Mouse (Mus musculus): ENCODE measurements around the gene Prrx1. TPM values are rescaled to one million over a fixed set of nuclear protein-coding genes. Genes with fewer than 3 reads are reported as not detected.

The Prrx1 gene
- total RNA-seq, 2 experiments from 2014 or later: 5.6 to 10.8 TPM

DNA sequence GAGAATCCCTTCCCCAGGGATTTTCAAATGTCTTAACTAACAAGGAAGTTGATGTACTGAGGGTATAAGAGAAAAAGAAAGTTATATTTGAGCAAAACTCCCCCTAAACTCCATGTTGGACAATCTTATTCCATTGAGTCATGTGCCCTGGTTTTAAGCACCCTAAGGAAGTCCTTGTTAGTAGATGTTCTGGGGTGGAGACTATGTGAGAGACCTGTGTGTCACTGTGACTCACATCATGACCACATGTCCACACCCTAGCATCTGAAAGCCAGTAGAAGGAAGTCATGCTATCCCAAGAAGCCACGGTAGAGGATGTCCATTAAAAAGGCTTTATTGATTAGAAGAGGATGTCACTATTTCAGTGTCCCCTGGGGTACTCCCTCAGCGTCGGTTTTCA, 40.4 kb downstream of the Prrx1 start:
- no peak for DNase-seq (ENCODE audit: low spot score in 2 of 2)

- no peak for DNase-seq (ENCODE audit: low spot score in 2 of 2)
Observed at GRCm38 (mm10) chr1:163266853-163267538, 46.5 kb downstream of the Prrx1 start.

- no peak for DNase-seq (ENCODE audit: low spot score in 2 of 2)
Observed at GRCm38 (mm10) chr1:163257298-163257697, 56.2 kb downstream of the Prrx1 start.

DNA sequence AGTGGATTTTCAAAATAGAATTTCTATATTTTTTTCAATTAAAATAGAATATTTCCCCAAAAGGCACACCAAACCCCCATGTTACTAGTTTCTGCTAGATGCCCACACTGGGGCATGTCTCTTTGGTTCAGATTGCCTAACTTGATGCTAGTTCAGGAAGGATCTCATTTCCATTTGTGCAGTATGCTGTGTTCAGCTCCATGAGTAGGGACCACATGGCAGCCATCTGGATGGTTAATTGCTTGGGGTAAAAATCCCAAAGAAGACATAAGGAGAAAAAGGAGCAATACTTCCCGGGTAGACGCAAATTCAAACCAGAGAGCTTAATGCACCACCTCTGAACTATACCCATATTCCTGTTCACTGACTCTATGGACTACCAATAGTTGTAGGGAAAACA, 57.6 kb downstream of the Prrx1 start:
- no peak for DNase-seq (ENCODE audit: low spot score in 2 of 2)

GRCm38 (mm10) chr1:163252796-163253195, 60.7 kb downstream of the Prrx1 start:
- DNase-seq (ENCODE audit: low spot score in 2 of 2): no peak

GRCm38 (mm10) chr1:163252331-163252730, 61.2 kb downstream of the Prrx1 start:
- no peak for DNase-seq (ENCODE audit: low spot score in 2 of 2)

DNA sequence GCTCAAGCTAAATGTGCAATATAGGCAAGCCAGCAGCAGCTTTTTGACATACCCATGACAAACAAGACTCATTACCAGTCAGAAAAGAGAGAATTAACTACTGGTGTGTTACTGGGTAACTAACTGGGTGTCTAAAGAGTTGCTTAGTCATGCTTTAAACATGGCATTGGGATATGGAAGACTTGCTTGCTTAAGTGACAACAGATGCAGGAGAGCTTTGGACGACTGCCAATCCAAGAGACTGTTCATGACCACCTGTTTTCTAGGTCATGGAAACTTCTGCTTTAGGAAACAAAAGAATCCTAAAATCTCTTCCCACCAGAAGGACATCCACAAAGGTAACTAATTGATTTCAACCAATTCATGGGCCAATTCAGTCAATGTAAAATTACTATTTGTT, 61.7 kb downstream of the Prrx1 start:
- no peak for DNase-seq (ENCODE audit: low spot score in 2 of 2)

GRCm38 (mm10) chr1:163238950-163239349, 74.6 kb downstream of the Prrx1 start:
- DNase-seq (ENCODE audit: low spot score in 2 of 2): no peak

DNA sequence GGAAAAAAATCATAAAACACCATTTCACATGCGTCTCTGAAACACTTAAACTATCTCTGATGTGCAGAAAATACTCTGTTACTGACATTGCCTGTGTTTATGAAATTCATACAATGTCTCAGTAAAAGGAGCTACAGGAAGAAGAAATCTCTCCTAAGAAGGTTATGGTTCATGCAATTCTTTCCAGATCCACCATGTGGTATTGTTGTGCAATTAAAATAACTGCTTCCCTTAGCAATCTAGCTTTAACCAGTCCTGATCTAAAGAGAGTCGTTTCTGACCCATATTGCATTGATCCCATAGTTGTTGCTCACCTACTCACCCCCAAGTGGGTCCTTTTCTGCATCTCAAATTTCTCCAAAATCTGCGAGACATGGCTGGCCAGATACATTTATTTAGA, 82.3 kb downstream of the Prrx1 start:
- DNase-seq (ENCODE audit: low spot score in 2 of 2): no peak

- DNase-seq (ENCODE audit: low spot score in 2 of 2): no peak
Observed at GRCm38 (mm10) chr1:163226271-163226670, 87.2 kb downstream of the Prrx1 start.

- no peak for DNase-seq (ENCODE audit: low spot score in 2 of 2)
Observed at GRCm38 (mm10) chr1:163221767-163222166, 91.7 kb downstream of the Prrx1 start.

DNA sequence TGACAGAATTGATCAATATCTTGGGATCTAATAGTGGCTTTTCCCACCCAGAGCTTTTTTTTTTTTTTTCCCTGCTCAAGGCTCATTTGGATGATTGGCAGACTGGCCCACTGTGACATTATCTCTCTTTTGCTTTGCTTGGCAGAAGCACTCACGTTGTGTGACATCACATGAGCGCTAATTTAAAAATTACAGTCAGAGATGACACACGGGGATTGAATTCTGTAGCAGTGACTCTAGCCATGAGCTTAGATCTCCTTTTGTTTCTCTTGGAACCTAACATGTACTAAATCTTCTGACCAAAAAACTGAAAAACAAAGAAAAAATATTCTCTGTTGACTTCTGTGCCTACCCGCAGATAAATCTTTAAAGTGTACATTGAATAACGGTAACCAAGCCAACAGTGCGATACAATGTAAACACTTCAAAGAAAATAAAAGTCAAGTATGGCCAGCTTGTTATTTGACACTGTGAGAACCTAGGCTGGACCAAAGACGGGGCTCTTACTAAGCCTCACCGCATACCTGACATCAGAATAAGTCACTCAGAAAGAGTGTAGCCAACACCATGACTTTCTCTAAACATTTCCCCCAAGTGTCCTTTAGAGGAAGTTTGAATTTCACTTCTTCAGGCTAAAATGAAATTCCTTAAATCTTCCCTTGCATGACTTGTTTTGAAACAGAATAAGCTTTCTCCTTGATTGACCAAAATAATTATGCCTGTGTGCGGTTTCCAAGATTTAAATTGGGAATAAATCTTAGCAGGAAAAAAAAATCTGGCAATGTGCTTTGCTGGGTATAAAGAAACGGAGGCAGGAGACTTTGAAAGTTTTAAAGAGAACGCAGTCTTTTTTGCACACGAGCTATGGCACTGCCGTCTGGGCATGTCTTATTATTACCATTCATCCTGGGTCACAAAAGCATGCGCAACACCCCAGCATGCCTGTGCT, 104.3 kb downstream of the Prrx1 start:
- DNase-seq (ENCODE audit: low spot score in 2 of 2): no peak

DNA sequence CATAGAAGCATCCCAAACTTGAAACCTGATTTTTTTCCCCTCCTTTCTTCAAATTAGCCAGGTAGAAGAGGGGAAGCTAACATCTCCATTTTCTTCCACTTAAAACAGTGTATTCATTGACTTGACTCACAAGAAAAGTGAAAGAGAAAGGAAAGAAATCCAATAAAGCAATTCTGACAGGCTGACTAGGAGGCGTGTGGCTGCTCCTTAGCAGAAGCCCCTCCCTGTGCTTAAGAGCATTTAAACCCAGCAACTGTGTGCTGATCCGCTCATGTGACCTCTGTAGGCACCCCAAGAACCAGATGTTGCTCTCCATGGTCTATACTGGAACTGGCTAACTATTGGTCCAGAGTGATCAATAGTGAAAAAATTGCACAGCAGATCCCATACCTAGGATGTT, 114.7 kb downstream of the Prrx1 start:
- no peak for DNase-seq (ENCODE audit: low spot score in 2 of 2)

GRCm38 (mm10) chr1:163198059-163198458, 115.5 kb downstream of the Prrx1 start:
- no peak for DNase-seq (ENCODE audit: low spot score in 2 of 2)

Other genes with a start within 250 kb of the Prrx1 start
- gene Mroh9, start 228.0 kb downstream of the Prrx1 start, total RNA-seq (2021): not detected
- gene Gorab, start 90.0 kb upstream of the Prrx1 start, total RNA-seq (2021): 10 to 100 TPM in 1 of 2 experiments, 1 to 10 TPM in 1; 9.6 to 10.6 TPM

Data from adrenal gland, adult 18-20 months (tissue).